In the genomic region with DNA sequence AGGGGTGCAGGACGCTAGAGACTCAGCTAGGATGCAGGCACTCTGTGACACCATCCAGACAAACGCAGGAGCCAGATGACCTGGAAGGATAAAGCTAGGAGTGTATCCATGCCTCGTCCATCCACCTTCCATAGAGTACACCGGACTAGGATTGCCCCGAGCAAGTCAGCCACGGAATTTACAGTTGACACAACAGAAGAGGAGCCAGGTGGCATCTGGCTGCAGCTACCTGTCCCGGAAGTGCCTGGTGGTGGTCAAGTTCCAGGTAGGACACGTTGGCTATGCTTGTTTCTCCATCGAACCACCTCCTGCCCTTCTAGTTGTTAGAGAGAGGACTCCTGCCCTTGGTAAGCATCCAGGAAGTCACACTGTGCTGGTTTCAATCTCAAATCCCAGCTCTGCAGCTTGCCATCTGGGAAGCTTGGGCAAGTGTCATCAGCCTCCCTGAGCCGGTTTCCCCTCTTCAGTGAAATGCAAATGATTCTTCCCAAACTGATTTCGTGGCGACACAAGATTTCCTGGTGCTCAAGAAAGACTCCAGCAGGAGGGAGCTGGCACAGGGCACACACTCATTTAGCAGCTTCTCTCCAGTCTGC, we compare ENCODE assay signal across 7 mouse cellular contexts. TPM values are rescaled to one million over a fixed set of nuclear protein-coding genes. Genes with fewer than 3 reads are reported as not detected.
DNase-seq lines count a peak whose midpoint lies in the region; ATAC-seq and TF ChIP-seq lines count a peak whose summit lies in the region.

No protein-coding gene starts in this region.

- peaks cover 9% of the 10 kb centered on the region for H3K4me1 ChIP-seq in lung, postnatal 0 days (ENCODE audit: insufficient read depth, low read depth, low read length)
- H3K4me1 ChIP-seq in embryonic facial prominence, embryonic 15.5 days, result peaks cover 28% of the 10 kb centered on the region
- peaks cover 29% of the 10 kb centered on the region for H3K4me1 ChIP-seq in limb, embryonic 12.5 days (replicated peaks)
- H3K4me1 ChIP-seq in stomach, embryonic 16.5 days (ENCODE audit: control insufficient read depth, insufficient read depth, low read length), result peaks cover 15% of the 10 kb centered on the region

- H3K9ac ChIP-seq in lung, postnatal 0 days (replicated peaks; ENCODE audit: low read depth), result no peak overlapping the region
- H3K9ac ChIP-seq in embryonic facial prominence, embryonic 15.5 days, result no peak overlapping the region
- H3K9ac ChIP-seq in limb, embryonic 12.5 days (replicated peaks), result no peak overlapping the region
- H3K9ac ChIP-seq in stomach, embryonic 16.5 days (ENCODE audit: low read length), result peak overlapping the region; percentile 65; the same call in 1 of the 2 replicates

- TF ChIP-seq EP300 in lung, postnatal 0 days (IDR thresholded peaks at IDR 0.05), result no peak

- H3K4me3 ChIP-seq in lung, postnatal 0 days (ENCODE audit: low read depth, low read length), result peak overlapping the region; percentile 47; the same call in 1 of the 2 replicates
- H3K4me3 ChIP-seq in embryonic facial prominence, embryonic 15.5 days (replicated peaks), result peak overlapping the region; percentile 55
- H3K4me3 ChIP-seq in limb, embryonic 12.5 days (replicated peaks), result peak overlapping the region; percentile 69
- peak overlapping the region; percentile 57 for H3K4me3 ChIP-seq in stomach, embryonic 16.5 days (replicated peaks; ENCODE audit: low read length)

- peak overlapping the region; percentile 99 for H3K4me2 ChIP-seq in lung, postnatal 0 days (replicated peaks; ENCODE audit: low read depth, low read length)
- peak overlapping the region; percentile 100 for H3K4me2 ChIP-seq in embryonic facial prominence, embryonic 15.5 days (replicated peaks)
- H3K4me2 ChIP-seq in limb, embryonic 12.5 days, result peak overlapping the region; percentile 100
- H3K4me2 ChIP-seq in stomach, embryonic 16.5 days (ENCODE audit: low read depth, low read length), result peak overlapping the region; percentile 100

- 4% methylated on average over 12 of the region's 12 CpGs for WGBS in lung, postnatal 0 days
- 3% methylated on average over 12 of the region's 12 CpGs for WGBS in embryonic facial prominence, embryonic 15.5 days
- WGBS in limb, embryonic 12.5 days, result 6% methylated on average over 12 of the region's 12 CpGs
- 9% methylated on average over 12 of the region's 12 CpGs for WGBS in stomach, embryonic 16.5 days

- no peak; the same call in 1 of the 2 replicates for ATAC-seq in lung, postnatal 0 days
- no peak for ATAC-seq in embryonic facial prominence, embryonic 15.5 days (ENCODE audit: insufficient number of reproducible peaks, low FRiP score, low TSS enrichment, low read depth)
- no peak for ATAC-seq in limb, embryonic 12.5 days (ENCODE audit: insufficient number of reproducible peaks, insufficient read depth, low FRiP score, low TSS enrichment, low read depth)
- no peak for ATAC-seq in stomach, embryonic 16.5 days (ENCODE audit: insufficient read depth, low FRiP score)
- no peak for ATAC-seq in granulocyte monocyte progenitor cell, adult 5-6 weeks (replicated peaks; ENCODE audit: poor library complexity, severe bottlenecking)

- no peak for DNase-seq in lung, postnatal 0 days (ENCODE audit: low spot score)
- no peak for DNase-seq in lung, postnatal 36 days
- no peak for DNase-seq in urinary bladder, adult 18-20 months (ENCODE audit: low spot score in 2 of 2)

- TF ChIP-seq CTCF in lung, postnatal 0 days (IDR thresholded peaks at IDR 0.05), result no peak

- no peaks in the 10 kb centered on the region for H3K9me3 ChIP-seq in lung, postnatal 0 days (ENCODE audit: low read length)
- H3K9me3 ChIP-seq in embryonic facial prominence, embryonic 15.5 days (replicated peaks), result no peaks in the 10 kb centered on the region
- H3K9me3 ChIP-seq in limb, embryonic 12.5 days, result no peaks in the 10 kb centered on the region
- no peaks in the 10 kb centered on the region for H3K9me3 ChIP-seq in stomach, embryonic 16.5 days (replicated peaks; ENCODE audit: control insufficient read depth, low read length)

- H3K27me3 ChIP-seq in lung, postnatal 0 days (replicated peaks; ENCODE audit: insufficient read depth, low read length), result peaks cover 30% of the 10 kb centered on the region
- peaks cover 54% of the 10 kb centered on the region for H3K27me3 ChIP-seq in embryonic facial prominence, embryonic 15.5 days
- H3K27me3 ChIP-seq in limb, embryonic 12.5 days, result peaks cover 53% of the 10 kb centered on the region
- peaks cover 37% of the 10 kb centered on the region for H3K27me3 ChIP-seq in stomach, embryonic 16.5 days (ENCODE audit: control insufficient read depth, insufficient read depth, low read length)

- no peaks in the 10 kb centered on the region for H3K36me3 ChIP-seq in lung, postnatal 0 days (ENCODE audit: insufficient read depth, low read length)
- H3K36me3 ChIP-seq in embryonic facial prominence, embryonic 15.5 days, result no peaks in the 10 kb centered on the region
- H3K36me3 ChIP-seq in limb, embryonic 12.5 days, result no peaks in the 10 kb centered on the region
- no peaks in the 10 kb centered on the region for H3K36me3 ChIP-seq in stomach, embryonic 16.5 days (ENCODE audit: control insufficient read depth, insufficient read depth, low read length)

- no peak overlapping the region for H3K27ac ChIP-seq in lung, postnatal 0 days (ENCODE audit: low read length)
- H3K27ac ChIP-seq in embryonic facial prominence, embryonic 15.5 days (replicated peaks), result no peak overlapping the region
- H3K27ac ChIP-seq in limb, embryonic 12.5 days, result no peak overlapping the region
- H3K27ac ChIP-seq in stomach, embryonic 16.5 days (ENCODE audit: low read length), result no peak overlapping the region

RNA-seq across cellular contexts. Expression of a gene that starts 0.5 kb away (rescaled TPM):
- polyA plus RNA-seq in lung, postnatal 0 days (2015; fragmentation: Nextera tagmentation; extraction: Ambion mirVana), result 0.90 and 1.1 TPM in 2 replicates
- polyA plus RNA-seq in embryonic facial prominence, embryonic 15.5 days (2015; fragmentation: Nextera tagmentation; extraction: Ambion mirVana), result 2.6 and 3.0 TPM in 2 replicates
- polyA plus RNA-seq in limb, embryonic 12.5 days (2016; fragmentation: Nextera tagmentation; extraction: Ambion mirVana), result 1.1 and 1.3 TPM in 2 replicates
- polyA plus RNA-seq in stomach, embryonic 16.5 days (2015; fragmentation: Nextera tagmentation; extraction: Ambion mirVana), result 0.65 and 1.4 TPM in 2 replicates
- total RNA-seq in granulocyte monocyte progenitor cell, adult 5-6 weeks (2014; fragmentation: Nextera tagmentation), result not detected in 2 replicates
- total RNA-seq in granulocyte monocyte progenitor cell, adult 5-6 weeks (2017), result not detected in 2 replicates

RNA-seq across cellular contexts. Expression of a gene that starts 36.7 kb away (rescaled TPM):
- polyA plus RNA-seq in lung, postnatal 0 days (2015; fragmentation: Nextera tagmentation; extraction: Ambion mirVana), result 15.0 and 17.5 TPM in 2 replicates
- 95.1 and 98.4 TPM in 2 replicates for polyA plus RNA-seq in embryonic facial prominence, embryonic 15.5 days (2015; fragmentation: Nextera tagmentation; extraction: Ambion mirVana)
- 76.6 and 89.6 TPM in 2 replicates for polyA plus RNA-seq in limb, embryonic 12.5 days (2016; fragmentation: Nextera tagmentation; extraction: Ambion mirVana)
- polyA plus RNA-seq in stomach, embryonic 16.5 days (2015; fragmentation: Nextera tagmentation; extraction: Ambion mirVana), result 66.2 and 68.8 TPM in 2 replicates
- 247 and 279 TPM in 2 replicates for total RNA-seq in granulocyte monocyte progenitor cell, adult 5-6 weeks (2014; fragmentation: Nextera tagmentation)
- total RNA-seq in granulocyte monocyte progenitor cell, adult 5-6 weeks (2017), result 290 and 318 TPM in 2 replicates

RNA-seq across cellular contexts. Expression of a gene that starts 40.9 kb away (rescaled TPM):
- 77.6 and 78.8 TPM in 2 replicates for polyA plus RNA-seq in lung, postnatal 0 days (2015; fragmentation: Nextera tagmentation; extraction: Ambion mirVana)
- polyA plus RNA-seq in embryonic facial prominence, embryonic 15.5 days (2015; fragmentation: Nextera tagmentation; extraction: Ambion mirVana), result 90.1 and 92.0 TPM in 2 replicates
- 93.9 and 104 TPM in 2 replicates for polyA plus RNA-seq in limb, embryonic 12.5 days (2016; fragmentation: Nextera tagmentation; extraction: Ambion mirVana)
- 88.6 and 100 TPM in 2 replicates for polyA plus RNA-seq in stomach, embryonic 16.5 days (2015; fragmentation: Nextera tagmentation; extraction: Ambion mirVana)
- 92.9 and 109 TPM in 2 replicates for total RNA-seq in granulocyte monocyte progenitor cell, adult 5-6 weeks (2014; fragmentation: Nextera tagmentation)
- 74.0 and 75.4 TPM in 2 replicates for total RNA-seq in granulocyte monocyte progenitor cell, adult 5-6 weeks (2017)

RNA-seq across cellular contexts. Expression of a gene that starts 59.9 kb away (rescaled TPM):
- polyA plus RNA-seq in lung, postnatal 0 days (2015; fragmentation: Nextera tagmentation; extraction: Ambion mirVana), result 21.8 and 24.8 TPM in 2 replicates
- polyA plus RNA-seq in embryonic facial prominence, embryonic 15.5 days (2015; fragmentation: Nextera tagmentation; extraction: Ambion mirVana), result 41.0 and 42.2 TPM in 2 replicates
- polyA plus RNA-seq in limb, embryonic 12.5 days (2016; fragmentation: Nextera tagmentation; extraction: Ambion mirVana), result 61.7 and 62.6 TPM in 2 replicates
- 22.2 and 25.4 TPM in 2 replicates for polyA plus RNA-seq in stomach, embryonic 16.5 days (2015; fragmentation: Nextera tagmentation; extraction: Ambion mirVana)
- 12.5 and 16.4 TPM in 2 replicates for total RNA-seq in granulocyte monocyte progenitor cell, adult 5-6 weeks (2014; fragmentation: Nextera tagmentation)
- total RNA-seq in granulocyte monocyte progenitor cell, adult 5-6 weeks (2017), result 8.1 and 10.3 TPM in 2 replicates
